Mouse (Mus musculus) heart, embryonic 10.5 days (tissue): ENCODE results near the gene Wdr95. TPM values are rescaled to one million over a fixed set of nuclear protein-coding genes. Genes with fewer than 3 reads are reported as not detected.

Experiments used
- DNase-seq: peaks from one replicate; pipeline ENCODE4 v3.0.0-alpha.2; 2017; ENCODE audit warnings: low spot score
- H3K27ac ChIP-seq: fragments of 300-500 bp; sonication (generic); 2 replicates; pipeline ENCODE4 v1.5.1; 2016; ENCODE audit warnings: mild to moderate bottlenecking
- H3K27me3 ChIP-seq: fragments of 300-500 bp; sonication (generic); 2 replicates; pipeline ENCODE4 v1.6.1; 2016; ENCODE audit warnings: mild to moderate bottlenecking; ENCODE audit not compliant: poor library complexity, insufficient read depth, severe bottlenecking
- H3K36me3 ChIP-seq: fragments of 300-500 bp; sonication (generic); 2 replicates; pipeline ENCODE4 v1.6.1; 2016; ENCODE audit warnings: mild to moderate bottlenecking, moderate library complexity
- H3K4me1 ChIP-seq: fragments of 300-500 bp; sonication (generic); 2 replicates; pipeline ENCODE4 v1.6.1; 2016; ENCODE audit warnings: mild to moderate bottlenecking
- H3K4me3 ChIP-seq: fragments of 300-500 bp; sonication (generic); 2 replicates; pipeline ENCODE4 v1.5.1; 2016; ENCODE audit warnings: mild to moderate bottlenecking, moderate library complexity
- H3K9me3 ChIP-seq: fragments of 300-500 bp; sonication (generic); 2 replicates; pipeline ENCODE4 v1.6.1; 2016; ENCODE audit warnings: mild to moderate bottlenecking, moderate library complexity
- WGBS: fragments of 180-500 bp; shearing (Covaris S2); methylation state at CpG from one replicate; pipeline ENCODE4 v1.1.7; 2016; 5-methylcytosine and 5-hydroxymethylcytosine counted together
- polyA plus RNA-seq: library from polyadenylated mRNA; unstranded; fragments of >200 nt; fragmentation: Nextera tagmentation; extraction: Ambion mirVana; gene quantifications from 2 replicates; pipeline ENCODE4 v1.2.1, GENCODE M21; 2016

Gene Wdr95
- polyA plus RNA-seq, 1 experiment from 2014 or later: not detected

- H3K36me3 ChIP-seq: peaks cover 95% of the 10 kb centered on the region
- peaks cover 3% of the 10 kb centered on the region; the same call in 1 of the 2 replicates for H3K4me1 ChIP-seq
- H3K4me3 ChIP-seq: no peak overlapping the region
- H3K27me3 ChIP-seq: no peaks in the 10 kb centered on the region
- no peak overlapping the region; the same call in 1 of the 2 replicates for H3K27ac ChIP-seq
- 54% methylated on average over 8 of the region's 8 CpGs for WGBS
- H3K9me3 ChIP-seq: no peaks in the 10 kb centered on the region
- DNase-seq: no peak
Observed at GRCm38 (mm10) chr5:149623815-149624675, 95.6 kb downstream of the Wdr95 start.

DNA sequence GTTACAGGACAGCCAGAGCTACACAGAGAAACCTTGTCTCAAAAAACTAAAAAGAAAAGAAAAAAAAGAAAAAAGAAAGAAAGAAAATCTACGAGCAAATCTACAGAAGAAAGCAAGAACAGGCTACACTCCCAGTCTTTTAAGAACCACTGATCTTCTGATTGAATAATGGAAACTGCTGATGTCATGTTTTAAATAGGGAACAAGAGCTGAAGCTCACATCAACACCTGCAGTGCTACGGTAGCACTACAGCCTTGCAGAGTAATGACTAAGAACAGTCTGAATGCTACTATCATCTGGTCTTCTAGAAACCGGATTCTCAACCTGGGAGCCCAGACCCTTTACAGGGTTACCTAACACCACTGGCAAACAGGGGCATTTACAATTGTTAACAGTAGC lies 97.1 kb downstream of the Wdr95 start:
- Histone ChIP-seq H3K27me3 (no peaks in the 10 kb centered on the region), H3K36me3 (peaks cover 95% of the 10 kb centered on the region), H3K9me3 (no peaks in the 10 kb centered on the region), H3K27ac (no peak overlapping the region), H3K4me1 (peaks cover 3% of the 10 kb centered on the region; the same call in 1 of the 2 replicates), H3K4me3 (no peak overlapping the region)
- DNase-seq: no peak
- WGBS: 83% methylated on average over 3 of the region's 3 CpGs

DNA sequence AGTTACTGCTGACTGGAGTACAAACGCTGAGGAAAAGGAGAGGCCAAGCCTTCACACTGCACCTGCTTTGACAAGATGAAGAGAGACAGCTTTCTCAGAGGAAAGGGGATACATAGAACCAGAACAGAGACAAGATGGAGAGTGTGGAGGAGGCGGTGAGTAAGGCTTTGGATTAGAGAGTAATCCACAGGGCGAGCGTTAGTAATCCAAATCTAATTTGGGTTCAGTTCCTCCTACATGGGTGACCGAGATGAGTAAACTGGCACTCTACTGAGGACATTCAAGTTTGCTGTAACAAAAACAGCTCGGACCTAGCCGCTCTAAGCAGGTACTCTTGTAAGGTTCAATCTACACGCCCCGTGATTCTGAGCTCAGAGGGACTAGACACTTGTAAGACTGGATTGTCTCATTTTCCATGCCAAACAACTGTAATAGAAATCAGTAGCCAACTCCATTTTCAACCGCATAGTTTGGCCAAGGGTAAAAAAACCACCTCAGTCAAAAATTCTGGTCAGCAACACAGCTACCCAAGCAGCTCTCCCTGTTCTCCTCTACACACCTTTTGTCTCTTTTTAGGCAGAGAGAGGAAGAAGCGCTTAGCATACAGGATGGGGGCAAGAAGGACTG lies 106.0 kb downstream of the Wdr95 start:
- peaks cover 45% of the 10 kb centered on the region for H3K36me3 ChIP-seq
- H3K9me3 ChIP-seq: no peaks in the 10 kb centered on the region
- 76% methylated on average over 11 of the region's 11 CpGs for WGBS
- H3K27ac ChIP-seq: no peak overlapping the region
- H3K4me3 ChIP-seq: peak overlapping the region; percentile 81
- DNase-seq: no peak
- H3K4me1 ChIP-seq: peaks cover 15% of the 10 kb centered on the region
- H3K27me3 ChIP-seq: no peaks in the 10 kb centered on the region

DNA sequence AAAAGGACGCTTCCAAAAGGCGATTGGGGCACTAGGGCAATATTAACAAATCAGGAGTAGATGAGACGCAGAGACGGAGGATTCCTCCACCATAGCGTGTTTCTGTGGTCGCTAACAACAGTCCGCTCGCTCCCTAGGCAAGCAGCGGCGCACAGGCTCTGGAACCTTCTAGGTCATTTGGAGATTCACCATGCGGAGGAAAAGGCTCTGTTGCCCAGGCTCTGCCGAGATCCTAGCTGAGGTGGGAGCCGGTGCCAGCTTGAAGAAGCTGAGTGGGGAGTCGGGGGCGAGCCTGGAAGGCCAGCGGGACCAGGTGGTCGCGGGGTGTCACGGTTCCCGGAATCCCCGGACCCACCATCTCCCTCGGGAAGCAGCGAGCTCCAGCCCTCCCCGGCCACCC lies 107.1 kb downstream of the Wdr95 start:
- Histone ChIP-seq H3K36me3 (peaks cover 35% of the 10 kb centered on the region), H3K4me3 (peak overlapping the region; percentile 81), H3K9me3 (no peaks in the 10 kb centered on the region), H3K4me1 (peaks cover 15% of the 10 kb centered on the region), H3K27ac (peak overlapping the region; percentile 92), H3K27me3 (no peaks in the 10 kb centered on the region)
- no peak for DNase-seq
- WGBS: under 1% methylated on average over 24 of the region's 24 CpGs

DNA sequence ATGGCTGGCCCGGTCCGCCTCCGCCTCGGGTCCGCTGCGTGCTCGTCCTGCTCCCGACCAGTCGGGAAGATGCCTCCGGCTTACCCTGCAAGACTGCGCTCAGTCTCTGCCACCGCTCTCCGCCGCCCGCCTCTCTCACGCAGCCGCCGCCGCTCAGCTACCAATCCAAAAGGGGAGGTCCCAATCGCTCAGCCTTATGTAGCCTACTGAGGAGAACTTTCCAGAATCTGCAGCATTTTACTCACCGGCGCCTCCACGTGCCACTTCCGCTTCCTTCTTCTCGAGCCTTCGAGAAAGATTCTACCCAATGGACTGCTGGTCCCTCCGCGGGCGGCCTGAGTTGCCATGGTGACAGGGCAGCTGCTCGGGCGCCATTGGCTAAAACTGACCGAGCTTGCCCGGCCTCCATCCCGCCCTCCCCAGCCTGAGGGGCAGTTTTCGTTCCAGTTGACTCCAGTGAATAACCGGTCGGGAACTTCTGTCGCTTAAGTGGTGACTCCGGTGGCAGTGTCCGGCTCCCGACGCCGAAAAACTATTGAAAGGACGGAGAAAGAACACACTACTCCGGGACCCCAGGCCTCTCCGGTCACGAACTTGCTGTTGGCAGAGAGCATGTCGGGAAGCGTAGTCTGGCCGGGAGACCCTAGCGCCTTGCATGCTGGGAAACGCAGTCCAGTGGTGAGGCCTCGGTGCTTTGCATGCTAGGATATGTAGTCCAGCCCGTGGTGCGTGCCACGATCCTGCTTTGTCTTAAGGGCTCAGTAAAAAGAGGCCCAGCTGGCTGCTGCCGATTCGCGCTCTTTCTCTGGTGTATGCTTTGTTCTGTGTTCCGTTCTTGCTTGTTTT lies 107.8 kb downstream of the Wdr95 start, which contains the start of gene Hsph1:
Gene Hsph1 (minus strand): TSS at position 302 of the 846 bp plus-strand sequence.
- WGBS: under 1% methylated on average over 60 of the region's 60 CpGs
- DNase-seq: peak; percentile 100

DNA sequence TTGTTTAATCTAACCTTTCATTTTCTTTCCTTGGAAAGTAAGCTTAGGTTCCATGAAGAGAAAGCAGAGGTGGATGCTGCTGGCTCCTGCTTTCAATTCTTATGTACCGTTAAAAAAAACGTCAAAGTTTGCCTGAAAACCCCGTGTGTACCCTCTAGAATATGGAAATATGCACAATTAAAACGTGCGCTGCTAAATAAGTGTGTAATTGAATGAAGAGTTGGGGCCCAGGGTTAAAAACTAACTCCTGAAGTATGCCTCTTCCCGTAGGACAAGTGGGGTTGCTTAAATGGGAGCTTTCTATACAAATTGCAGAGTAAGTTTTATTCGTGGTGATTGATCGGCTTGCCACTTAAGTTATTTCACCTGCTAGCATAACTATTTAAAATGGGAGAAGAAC lies 108.8 kb downstream of the Wdr95 start:
- DNase-seq: no peak
- Histone ChIP-seq H3K4me1 (peaks cover 15% of the 10 kb centered on the region), H3K9me3 (no peaks in the 10 kb centered on the region), H3K27ac (peak overlapping the region; percentile 92), H3K27me3 (no peaks in the 10 kb centered on the region), H3K4me3 (peak overlapping the region; percentile 81), H3K36me3 (peaks cover 17% of the 10 kb centered on the region)
- WGBS: 64% methylated on average over 8 of the region's 8 CpGs

More for the DNA sequence above, 107.8 kb downstream of the Wdr95 start, which contains the start of gene Hsph1:
- H3K9me3 ChIP-seq: no peaks in the 10 kb centered on the region
- H3K4me3 ChIP-seq: peak within 1 kb of the TSS; percentile 81
- peaks cover 15% of the 10 kb centered on the region for H3K4me1 ChIP-seq
- H3K27me3 ChIP-seq: no peaks in the 10 kb centered on the region
- H3K27ac ChIP-seq: peak within 1 kb of the TSS; percentile 92
- H3K36me3 ChIP-seq: peaks cover 27% of the 10 kb centered on the region

DNA sequence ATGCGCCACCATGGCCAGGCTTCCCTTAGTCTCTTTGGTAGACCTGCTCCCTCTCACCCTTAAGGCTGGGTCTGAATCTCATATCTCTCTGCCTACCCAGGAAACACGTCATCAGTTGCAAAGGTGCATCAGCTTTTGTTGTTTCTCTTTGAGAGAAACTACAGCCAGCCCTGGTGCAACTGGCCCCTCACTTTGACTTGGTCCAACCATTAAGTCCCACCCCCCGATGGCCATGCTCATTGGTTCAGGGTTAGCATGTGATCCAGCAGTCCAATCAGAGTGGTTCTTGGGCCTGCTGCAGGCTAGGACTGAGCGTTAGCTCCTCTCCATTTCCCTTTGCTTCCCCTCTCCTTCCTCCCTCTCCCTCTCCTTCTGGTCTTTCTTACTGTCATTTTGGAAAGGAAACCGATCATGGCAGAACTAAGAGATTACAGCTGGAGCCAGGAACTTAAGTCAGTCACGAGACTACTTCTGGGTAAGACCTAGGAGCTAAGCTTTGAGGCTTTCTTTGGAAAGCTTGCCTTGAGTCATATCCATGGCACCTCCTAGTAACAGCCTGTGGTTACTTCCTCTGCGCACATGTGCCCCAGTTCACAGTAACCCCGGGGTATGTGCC lies 112.9 kb downstream of the Wdr95 start:
- H3K36me3 ChIP-seq: no peaks in the 10 kb centered on the region
- H3K4me1 ChIP-seq: no peaks in the 10 kb centered on the region
- H3K27ac ChIP-seq: no peak overlapping the region
- no peak overlapping the region for H3K4me3 ChIP-seq
- H3K27me3 ChIP-seq: no peaks in the 10 kb centered on the region
- no peaks in the 10 kb centered on the region for H3K9me3 ChIP-seq
- WGBS: 74% methylated on average over 8 of the region's 8 CpGs
- no peak for DNase-seq

- Histone ChIP-seq H3K4me3 (no peak overlapping the region), H3K9me3 (no peaks in the 10 kb centered on the region), H3K4me1 (no peaks in the 10 kb centered on the region), H3K27me3 (no peaks in the 10 kb centered on the region), H3K27ac (no peak overlapping the region), H3K36me3 (no peaks in the 10 kb centered on the region)
- DNase-seq: no peak
- WGBS: 58% methylated on average over 6 of the region's 6 CpGs
Observed at GRCm38 (mm10) chr5:149642366-149642765, 113.9 kb downstream of the Wdr95 start.

DNA sequence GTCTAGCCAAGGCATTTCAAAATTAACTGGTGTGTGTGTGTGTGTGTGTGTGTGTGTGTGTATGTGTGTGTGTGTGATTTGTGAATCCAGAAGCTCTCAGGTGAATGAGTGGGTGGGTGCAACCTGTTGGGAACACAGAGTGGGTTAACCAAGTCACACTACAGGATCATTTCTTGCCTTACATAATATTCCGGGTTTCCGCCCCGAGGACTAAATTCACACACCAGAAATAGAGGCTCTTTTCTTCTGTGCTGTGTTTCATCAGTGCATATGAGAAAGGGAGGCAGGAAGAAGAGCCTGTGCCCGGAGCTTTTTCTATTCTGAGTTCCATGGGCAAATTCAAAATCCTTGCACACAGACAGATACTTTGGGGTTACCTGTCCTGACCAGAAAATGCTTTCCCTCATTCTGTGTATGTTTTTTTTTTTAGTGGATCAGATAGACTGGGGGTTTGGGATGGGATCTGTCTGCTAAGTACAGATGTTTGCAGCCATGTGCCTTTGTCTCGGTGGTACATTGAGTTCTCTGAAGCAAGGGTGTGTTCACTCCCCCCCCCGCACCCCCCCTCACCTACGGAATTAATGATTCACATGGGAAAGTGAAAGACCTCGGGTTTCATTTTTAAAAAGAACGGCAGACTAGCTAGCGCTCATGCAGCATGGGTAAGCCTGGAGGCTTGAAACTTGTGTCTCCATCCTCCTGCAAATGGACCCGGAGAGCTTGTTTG lies 114.5 kb downstream of the Wdr95 start:
- no peak for DNase-seq
- Histone ChIP-seq H3K4me3 (no peak overlapping the region), H3K36me3 (no peaks in the 10 kb centered on the region), H3K27me3 (no peaks in the 10 kb centered on the region), H3K27ac (no peak overlapping the region), H3K9me3 (no peaks in the 10 kb centered on the region), H3K4me1 (no peaks in the 10 kb centered on the region)
- WGBS: 79% methylated on average over 11 of the region's 11 CpGs

- Histone ChIP-seq H3K36me3 (no peaks in the 10 kb centered on the region), H3K9me3 (no peaks in the 10 kb centered on the region), H3K4me3 (no peak overlapping the region), H3K27ac (peak overlapping the region; percentile 60; the same call in 1 of the 2 replicates), H3K27me3 (no peaks in the 10 kb centered on the region), H3K4me1 (peaks cover 10% of the 10 kb centered on the region; the same call in 1 of the 2 replicates)
- DNase-seq: no peak
- 76% methylated on average over 8 of the region's 8 CpGs for WGBS
Observed at GRCm38 (mm10) chr5:149647367-149648115, 119.1 kb downstream of the Wdr95 start.

DNA sequence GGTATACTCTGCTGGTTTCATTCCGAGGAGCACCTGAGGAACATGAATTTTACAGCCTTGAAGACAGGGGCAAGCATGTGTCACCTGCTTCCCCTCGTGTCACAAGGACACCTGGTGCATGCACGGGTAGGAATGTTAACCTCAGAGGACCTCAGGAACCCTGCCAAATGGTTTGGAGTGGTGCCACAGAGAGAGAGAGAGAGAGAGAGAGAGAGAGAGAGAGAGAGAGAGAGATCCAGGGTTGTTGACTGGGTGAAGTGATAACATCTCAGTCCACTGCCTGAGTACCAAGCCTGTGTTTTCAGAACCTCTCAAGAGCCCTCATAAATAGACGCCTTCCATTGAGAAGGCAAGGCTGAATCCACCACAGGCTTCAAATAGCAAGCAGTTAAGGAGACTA lies 119.7 kb downstream of the Wdr95 start:
- 56% methylated on average over 4 of the region's 4 CpGs for WGBS
- DNase-seq: no peak
- H3K27ac ChIP-seq: peak overlapping the region; percentile 60; the same call in 1 of the 2 replicates
- peaks cover 10% of the 10 kb centered on the region; the same call in 1 of the 2 replicates for H3K4me1 ChIP-seq
- no peaks in the 10 kb centered on the region for H3K36me3 ChIP-seq
- H3K27me3 ChIP-seq: no peaks in the 10 kb centered on the region
- no peaks in the 10 kb centered on the region for H3K9me3 ChIP-seq
- H3K4me3 ChIP-seq: no peak overlapping the region
